Mouse (Mus musculus): ENCODE measurements around the gene Rdh16f2. TPM values are rescaled to one million over a fixed set of nuclear protein-coding genes. Genes with fewer than 3 reads are reported as not detected.

Rdh16f2 gene
- polyA plus RNA-seq, 1 experiment from 2014 or later: 0.14 TPM

DNA sequence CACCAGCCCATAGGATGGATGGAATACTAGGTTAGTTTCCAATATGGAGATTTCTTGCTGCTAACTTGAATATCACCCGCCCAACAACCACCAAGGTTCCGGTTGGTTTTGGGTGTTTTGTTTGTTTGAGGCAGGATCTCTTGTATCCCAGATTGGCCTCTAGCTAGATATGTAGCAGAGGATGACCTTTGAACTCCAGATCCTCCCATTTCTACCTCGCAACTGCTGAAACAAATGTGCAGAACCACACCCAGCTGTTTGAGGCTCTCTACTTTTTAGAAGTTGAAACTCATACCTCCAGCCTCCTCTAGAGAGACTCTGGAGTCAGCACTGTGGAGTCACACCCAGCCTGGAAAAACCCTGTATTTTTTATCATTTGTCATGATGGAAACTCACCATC, 31.2 kb downstream of the Rdh16f2 start:
- 73% methylated on average over 3 of the region's 3 CpGs for WGBS
- no peak overlapping the region for H3K4me3 ChIP-seq (ENCODE audit: low read depth, low read length)
- ATAC-seq (replicated peaks; ENCODE audit: low FRiP score, low TSS enrichment, low read depth) (no peak), DNase-seq (ENCODE audit: low spot score) (no peak)
- no peak overlapping the region for H3K27ac ChIP-seq (ENCODE audit: low read depth)
- no peak overlapping the region for H3K9ac ChIP-seq (ENCODE audit: low read length)
- no peaks in the 10 kb centered on the region for H3K27me3 ChIP-seq (replicated peaks; ENCODE audit: control insufficient read depth, insufficient read depth, low read length)
- no peaks in the 10 kb centered on the region for H3K36me3 ChIP-seq (ENCODE audit: control insufficient read depth, insufficient read depth, low read length)
- no peak overlapping the region for H3K4me2 ChIP-seq (ENCODE audit: low read length)
- H3K9me3 ChIP-seq (ENCODE audit: control insufficient read depth, low read length): no peaks in the 10 kb centered on the region
- no peaks in the 10 kb centered on the region for H3K4me1 ChIP-seq (replicated peaks; ENCODE audit: control insufficient read depth, insufficient read depth, low read length)

DNA sequence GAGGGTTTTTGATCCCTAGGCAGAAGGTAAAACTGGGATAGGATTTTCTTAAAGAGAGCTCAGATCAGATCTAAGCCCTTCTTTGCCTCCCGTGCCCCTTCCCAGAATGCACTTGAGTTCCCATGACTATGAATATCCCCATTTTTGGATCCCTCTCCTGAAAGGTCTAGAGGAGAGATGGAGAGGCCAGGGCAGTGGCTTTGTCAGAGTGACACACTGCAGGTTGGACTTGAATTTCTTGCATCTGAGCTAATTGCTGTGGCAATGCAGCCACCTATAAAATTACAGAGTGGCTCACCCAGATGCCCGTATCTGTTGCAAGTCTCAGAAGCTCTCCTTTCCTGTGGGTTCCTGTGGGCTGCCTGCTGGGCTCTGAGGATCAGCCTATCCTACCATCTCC, 31.9 kb downstream of the Rdh16f2 start, which contains the start of gene Sdr9c7:
TSS of gene Sdr9c7 (plus strand) at position 301 of the 400 bp plus-strand sequence.
- H3K4me2 ChIP-seq (ENCODE audit: low read length): no peak within 1 kb of the TSS
- no peak within 1 kb of the TSS for H3K27ac ChIP-seq (ENCODE audit: low read depth)
- no peaks in the 10 kb centered on the region for H3K4me1 ChIP-seq (replicated peaks; ENCODE audit: control insufficient read depth, insufficient read depth, low read length)
- no peaks in the 10 kb centered on the region for H3K36me3 ChIP-seq (ENCODE audit: control insufficient read depth, insufficient read depth, low read length)
- ATAC-seq (replicated peaks; ENCODE audit: low FRiP score, low TSS enrichment, low read depth) (no peak), DNase-seq (ENCODE audit: low spot score) (no peak)
- WGBS: 87% methylated on average over 2 of the region's 2 CpGs
- H3K4me3 ChIP-seq (ENCODE audit: low read depth, low read length): no peak within 1 kb of the TSS
- H3K27me3 ChIP-seq (replicated peaks; ENCODE audit: control insufficient read depth, insufficient read depth, low read length): no peaks in the 10 kb centered on the region
- H3K9me3 ChIP-seq (ENCODE audit: control insufficient read depth, low read length): no peaks in the 10 kb centered on the region
- no peak within 1 kb of the TSS for H3K9ac ChIP-seq (ENCODE audit: low read length)

DNA sequence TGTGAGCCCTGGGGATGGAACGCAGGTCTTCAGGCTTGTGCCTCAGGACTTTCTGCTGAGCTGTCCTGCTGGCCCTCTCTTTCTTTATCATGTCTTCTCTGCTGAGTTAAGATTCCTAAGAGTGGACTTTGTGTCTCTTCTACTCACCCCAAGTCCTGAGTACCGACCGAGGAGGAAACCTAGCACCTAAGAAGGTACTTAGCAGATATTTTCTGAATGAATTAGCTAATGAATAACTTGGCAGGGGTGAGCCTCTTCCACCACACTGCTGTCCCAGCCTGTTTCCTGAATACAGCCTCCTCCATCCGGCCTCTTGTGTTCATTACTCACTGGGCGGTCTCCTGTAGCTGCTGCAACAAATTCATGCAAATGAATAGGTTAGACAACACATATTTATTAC, 33.5 kb downstream of the Rdh16f2 start:
- no peaks in the 10 kb centered on the region for H3K36me3 ChIP-seq (ENCODE audit: control insufficient read depth, insufficient read depth, low read length)
- DNase-seq (ENCODE audit: low spot score): no peak
- no peak overlapping the region for H3K4me3 ChIP-seq (ENCODE audit: low read depth, low read length)
- H3K27me3 ChIP-seq (replicated peaks; ENCODE audit: control insufficient read depth, insufficient read depth, low read length): no peaks in the 10 kb centered on the region
- ATAC-seq (replicated peaks; ENCODE audit: low FRiP score, low TSS enrichment, low read depth): no peak
- H3K9ac ChIP-seq (ENCODE audit: low read length): no peak overlapping the region
- H3K4me1 ChIP-seq (replicated peaks; ENCODE audit: control insufficient read depth, insufficient read depth, low read length): no peaks in the 10 kb centered on the region
- no peak overlapping the region for H3K27ac ChIP-seq (ENCODE audit: low read depth)
- H3K4me2 ChIP-seq (ENCODE audit: low read length): no peak overlapping the region
- 68% methylated on average over 5 of the region's 5 CpGs for WGBS
- no peaks in the 10 kb centered on the region for H3K9me3 ChIP-seq (ENCODE audit: control insufficient read depth, low read length)

DNA sequence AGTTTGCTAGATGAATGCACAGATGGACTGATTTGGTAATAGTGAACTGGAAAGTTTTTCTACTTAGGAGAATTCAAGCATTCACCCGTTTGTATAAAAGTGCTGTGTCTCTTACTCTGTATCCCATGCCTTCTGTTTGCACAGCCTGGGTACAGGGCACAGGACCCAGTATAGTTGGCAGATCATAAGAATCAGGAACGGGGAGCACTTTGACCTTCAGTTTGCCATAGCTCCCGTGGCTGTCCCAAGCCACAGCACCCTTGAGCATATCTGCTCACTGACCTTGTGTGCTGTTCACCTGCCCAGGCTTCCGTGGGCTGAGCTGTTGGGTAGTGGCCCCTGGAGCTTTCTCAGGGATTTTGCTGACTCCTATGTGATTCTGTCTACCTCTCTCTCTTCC, 35.5 kb downstream of the Rdh16f2 start:
- Histone ChIP-seq H3K4me2 (ENCODE audit: low read length) (no peak overlapping the region), H3K4me1 (replicated peaks; ENCODE audit: control insufficient read depth, insufficient read depth, low read length) (no peaks in the 10 kb centered on the region)
- no peak for ATAC-seq (replicated peaks; ENCODE audit: low FRiP score, low TSS enrichment, low read depth)

DNA sequence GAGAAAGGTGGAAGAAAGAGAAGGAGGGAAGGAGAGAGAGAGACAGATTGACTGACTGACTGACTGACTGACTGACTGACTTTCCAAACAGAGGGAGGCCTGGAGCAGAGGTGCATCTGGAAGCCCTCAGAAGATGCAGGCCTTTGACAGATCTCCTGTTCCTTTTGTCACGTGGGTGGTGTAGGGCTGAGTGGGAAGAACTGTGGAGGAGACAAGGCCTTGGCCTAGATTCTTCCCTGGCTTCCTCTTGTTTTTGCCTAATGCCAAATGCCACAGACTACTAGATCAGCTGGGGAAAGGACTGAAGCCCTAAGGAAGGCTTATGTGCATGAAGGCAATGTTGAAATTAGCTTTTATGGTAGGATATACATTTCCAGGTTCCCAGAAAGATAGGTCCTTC, 36.8 kb downstream of the Rdh16f2 start:
- no peaks in the 10 kb centered on the region for H3K4me1 ChIP-seq (replicated peaks; ENCODE audit: control insufficient read depth, insufficient read depth, low read length)
- H3K4me2 ChIP-seq (ENCODE audit: low read length): no peak overlapping the region
- H3K9ac ChIP-seq (ENCODE audit: low read length): no peak overlapping the region
- H3K27me3 ChIP-seq (replicated peaks; ENCODE audit: control insufficient read depth, insufficient read depth, low read length): no peaks in the 10 kb centered on the region
- no peaks in the 10 kb centered on the region for H3K9me3 ChIP-seq (ENCODE audit: control insufficient read depth, low read length)
- DNase-seq (ENCODE audit: low spot score): no peak
- H3K27ac ChIP-seq (ENCODE audit: low read depth): no peak overlapping the region
- H3K36me3 ChIP-seq (ENCODE audit: control insufficient read depth, insufficient read depth, low read length): no peaks in the 10 kb centered on the region
- WGBS: 39% methylated on average over 1 of the region's 1 CpGs
- ATAC-seq (replicated peaks; ENCODE audit: low FRiP score, low TSS enrichment, low read depth): no peak
- no peak overlapping the region for H3K4me3 ChIP-seq (ENCODE audit: low read depth, low read length)

More for the DNA sequence above, 35.5 kb downstream of the Rdh16f2 start:
- H3K27me3 ChIP-seq (replicated peaks; ENCODE audit: control insufficient read depth, insufficient read depth, low read length): no peaks in the 10 kb centered on the region
- H3K27ac ChIP-seq (ENCODE audit: low read depth): no peak overlapping the region
- whole genome bisulfite sequencing: 77% methylated on average over 4 of the region's 4 CpGs
- no peak overlapping the region for H3K4me3 ChIP-seq (ENCODE audit: low read depth, low read length)
- no peak for DNase-seq (ENCODE audit: low spot score)
- no peaks in the 10 kb centered on the region for H3K36me3 ChIP-seq (ENCODE audit: control insufficient read depth, insufficient read depth, low read length)
- no peaks in the 10 kb centered on the region for H3K9me3 ChIP-seq (ENCODE audit: control insufficient read depth, low read length)
- no peak overlapping the region for H3K9ac ChIP-seq (ENCODE audit: low read length)

DNA sequence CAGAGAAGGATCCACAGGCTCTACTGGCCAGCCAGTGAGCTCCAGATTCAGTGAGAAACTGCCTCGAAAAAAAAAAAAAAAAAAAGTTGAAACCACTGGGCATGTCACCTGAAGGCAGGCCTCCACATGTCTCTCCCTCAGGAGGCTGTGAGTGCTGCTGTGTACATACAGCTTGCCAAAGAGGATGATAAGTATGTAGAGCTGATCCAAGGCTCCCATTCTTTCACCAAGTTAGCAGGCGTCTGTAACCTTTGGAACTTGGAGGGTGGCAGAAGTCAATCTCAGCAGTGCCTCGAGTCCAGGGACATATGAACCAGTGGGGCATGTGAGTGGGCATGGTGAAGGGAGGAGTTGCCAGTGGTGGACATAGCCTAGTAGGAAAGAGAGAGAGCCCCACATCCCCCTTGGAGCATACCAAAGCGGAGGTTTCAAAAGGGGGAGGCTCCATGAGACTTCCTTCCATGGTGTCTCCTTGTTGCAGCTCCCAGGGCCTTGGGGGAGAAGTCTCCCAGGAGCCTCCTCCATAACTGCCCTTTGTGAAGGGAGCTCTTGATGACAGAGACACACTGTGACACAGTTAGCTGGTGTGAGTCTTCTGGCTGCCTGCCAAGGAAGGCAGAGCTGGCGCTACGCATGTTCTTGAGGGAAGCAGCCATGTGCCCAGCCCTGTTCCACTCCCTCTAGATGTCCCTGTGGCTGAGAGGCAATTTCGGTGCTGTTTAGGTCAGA, 38.6 kb downstream of the Rdh16f2 start:
- H3K4me1 ChIP-seq (replicated peaks; ENCODE audit: control insufficient read depth, insufficient read depth, low read length): no peaks in the 10 kb centered on the region
- no peaks in the 10 kb centered on the region for H3K9me3 ChIP-seq (ENCODE audit: control insufficient read depth, low read length)
- no peak overlapping the region for H3K4me3 ChIP-seq (ENCODE audit: low read depth, low read length)
- no peak overlapping the region for H3K9ac ChIP-seq (ENCODE audit: low read length)
- 59% methylated on average over 7 of the region's 7 CpGs for WGBS
- DNase-seq (ENCODE audit: low spot score): no peak
- 0 out of 2 replicates have a peak, but pooled peaks have one; percentile 71 for ATAC-seq (replicated peaks; ENCODE audit: low FRiP score, low TSS enrichment, low read depth)
- H3K27ac ChIP-seq (ENCODE audit: low read depth): no peak overlapping the region
- H3K27me3 ChIP-seq (replicated peaks; ENCODE audit: control insufficient read depth, insufficient read depth, low read length): no peaks in the 10 kb centered on the region
- no peaks in the 10 kb centered on the region for H3K36me3 ChIP-seq (ENCODE audit: control insufficient read depth, insufficient read depth, low read length)
- H3K4me2 ChIP-seq (ENCODE audit: low read length): no peak overlapping the region

DNA sequence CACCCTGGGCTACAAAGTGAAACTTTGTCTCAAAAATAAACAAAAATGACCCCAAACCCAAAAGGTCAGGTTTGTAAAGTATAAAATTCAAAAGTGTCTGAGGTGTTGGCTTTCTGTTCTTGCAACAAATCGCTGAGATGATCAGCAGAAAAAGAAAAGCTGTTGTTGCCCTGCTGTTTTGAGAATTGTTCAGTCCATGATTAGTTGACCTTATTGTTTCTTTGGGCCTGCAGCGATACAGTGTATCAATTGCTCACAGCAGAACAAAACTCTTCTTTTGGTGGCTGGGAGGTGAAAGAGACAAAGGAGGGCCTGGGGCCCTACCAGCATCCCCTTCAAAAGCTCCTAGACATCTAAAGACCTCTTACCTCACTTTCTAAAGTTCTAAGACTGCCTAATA, 39.9 kb downstream of the Rdh16f2 start:
- Histone ChIP-seq H3K4me2 (ENCODE audit: low read length) (no peak overlapping the region), H3K36me3 (ENCODE audit: control insufficient read depth, insufficient read depth, low read length) (no peaks in the 10 kb centered on the region), H3K9ac (ENCODE audit: low read length) (no peak overlapping the region), H3K4me1 (replicated peaks; ENCODE audit: control insufficient read depth, insufficient read depth, low read length) (no peaks in the 10 kb centered on the region), H3K4me3 (ENCODE audit: low read depth, low read length) (no peak overlapping the region), H3K27ac (ENCODE audit: low read depth) (no peak overlapping the region), H3K27me3 (replicated peaks; ENCODE audit: control insufficient read depth, insufficient read depth, low read length) (no peaks in the 10 kb centered on the region), H3K9me3 (ENCODE audit: control insufficient read depth, low read length) (no peaks in the 10 kb centered on the region)
- DNase-seq (ENCODE audit: low spot score): no peak
- 82% methylated on average over 2 of the region's 2 CpGs for WGBS
- no peak for ATAC-seq (replicated peaks; ENCODE audit: low FRiP score, low TSS enrichment, low read depth)

DNA sequence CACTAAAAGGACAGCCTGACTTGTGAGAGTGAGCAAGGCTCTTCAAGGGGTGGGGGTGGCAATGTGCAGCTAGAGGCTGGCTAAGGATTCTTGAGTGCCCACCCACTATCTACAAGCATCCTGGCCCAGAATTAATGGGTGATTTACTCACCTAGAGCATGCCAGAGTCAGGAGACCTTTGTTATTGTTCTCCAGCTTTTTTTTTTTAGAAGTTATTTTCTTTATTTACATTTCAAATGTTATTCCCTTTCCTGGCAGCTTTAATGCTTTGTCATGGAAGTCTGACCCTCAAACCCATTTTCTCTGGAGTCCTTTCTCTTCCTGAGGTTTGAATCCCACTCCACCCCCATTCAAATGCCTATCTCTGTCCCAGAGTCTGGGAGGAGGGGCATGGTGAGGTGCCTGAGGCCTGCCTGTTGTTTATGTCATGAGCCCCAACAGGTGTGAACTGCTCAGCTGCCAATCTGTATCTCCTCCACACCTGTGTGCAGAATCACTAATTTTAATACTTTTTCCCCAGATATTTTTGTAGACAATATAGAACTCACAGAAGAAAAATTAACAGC, 41.2 kb downstream of the Rdh16f2 start:
- H3K36me3 ChIP-seq (ENCODE audit: control insufficient read depth, insufficient read depth, low read length): no peaks in the 10 kb centered on the region
- no peaks in the 10 kb centered on the region for H3K4me1 ChIP-seq (replicated peaks; ENCODE audit: control insufficient read depth, insufficient read depth, low read length)
- ATAC-seq (replicated peaks; ENCODE audit: low FRiP score, low TSS enrichment, low read depth): no peak
- H3K4me2 ChIP-seq (ENCODE audit: low read length): no peak overlapping the region
- H3K27ac ChIP-seq (ENCODE audit: low read depth): no peak overlapping the region
- no peaks in the 10 kb centered on the region for H3K27me3 ChIP-seq (replicated peaks; ENCODE audit: control insufficient read depth, insufficient read depth, low read length)
- H3K9me3 ChIP-seq (ENCODE audit: control insufficient read depth, low read length): no peaks in the 10 kb centered on the region
- no peak for DNase-seq (ENCODE audit: low spot score)
- H3K4me3 ChIP-seq (ENCODE audit: low read depth, low read length): no peak overlapping the region
- no peak overlapping the region for H3K9ac ChIP-seq (ENCODE audit: low read length)

DNA sequence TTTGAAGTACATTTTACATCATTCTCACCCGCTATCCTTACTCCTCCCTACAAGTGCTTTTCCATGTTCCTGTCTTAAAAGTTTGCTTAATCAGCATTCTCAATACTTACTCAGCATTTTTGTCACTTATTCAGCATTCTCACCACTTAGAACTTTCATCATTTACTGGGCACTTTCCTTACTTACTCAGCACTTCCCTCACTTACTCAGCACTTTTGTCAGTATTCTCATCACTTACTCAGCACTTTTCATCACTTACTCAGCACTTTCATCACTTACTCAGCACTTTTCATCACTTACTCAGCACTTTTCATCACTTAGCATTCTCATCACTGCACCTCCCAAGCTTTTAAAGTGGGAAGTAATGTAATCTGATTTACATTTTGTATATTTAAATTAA, 49.3 kb downstream of the Rdh16f2 start:
- no peaks in the 10 kb centered on the region for H3K4me1 ChIP-seq (replicated peaks; ENCODE audit: control insufficient read depth, insufficient read depth, low read length)
- H3K36me3 ChIP-seq (ENCODE audit: control insufficient read depth, insufficient read depth, low read length): no peaks in the 10 kb centered on the region
- H3K4me2 ChIP-seq (ENCODE audit: low read length): no peak overlapping the region
- no peak overlapping the region for H3K9ac ChIP-seq (ENCODE audit: low read length)
- H3K4me3 ChIP-seq (ENCODE audit: low read depth, low read length): no peak overlapping the region
- WGBS: 98% methylated on average over 1 of the region's 1 CpGs
- H3K27me3 ChIP-seq (replicated peaks; ENCODE audit: control insufficient read depth, insufficient read depth, low read length): no peaks in the 10 kb centered on the region
- ATAC-seq (replicated peaks; ENCODE audit: low FRiP score, low TSS enrichment, low read depth): no peak
- H3K9me3 ChIP-seq (ENCODE audit: control insufficient read depth, low read length): no peaks in the 10 kb centered on the region
- H3K27ac ChIP-seq (ENCODE audit: low read depth): no peak overlapping the region
- DNase-seq (ENCODE audit: low spot score): no peak
